Mouse (Mus musculus) common myeloid progenitor, adult 5-6 weeks (primary cell): ENCODE measurements around the gene Stoml2. TPM values are rescaled to one million over a fixed set of nuclear protein-coding genes. Genes with fewer than 3 reads are reported as not detected.
"Not testable (repeated sequence)": the region's sequence is repeated elsewhere in the genome, so short reads cannot be mapped to it uniquely, and the experiment has no call there.

Experiments
- ATAC-seq: replicated peaks from 2 replicates; pipeline ENCODE4 v1.8.0; 2016; ENCODE audit warnings: low read depth, mild to moderate bottlenecking, moderate TSS enrichment, inconsistent platforms; ENCODE audit not compliant: poor library complexity, severe bottlenecking
- total RNA-seq: library from RNA; stranded (forward); fragments of 200-1000, 187-1606 nt; gene quantifications from 2 replicates; pipeline ENCODE4 v1.2.3, GENCODE M21; 2017

The Stoml2 gene
- total RNA-seq, 1 experiment from 2014 or later = 136 TPM

GRCm38 (mm10) chr4:43010161-43011038 is 21.1 kb downstream of the Stoml2 start, which contains the start of gene Fancg:
Gene Fancg (minus strand): TSS chr4:43010506.
- ATAC-seq = peak; percentile 88

DNA sequence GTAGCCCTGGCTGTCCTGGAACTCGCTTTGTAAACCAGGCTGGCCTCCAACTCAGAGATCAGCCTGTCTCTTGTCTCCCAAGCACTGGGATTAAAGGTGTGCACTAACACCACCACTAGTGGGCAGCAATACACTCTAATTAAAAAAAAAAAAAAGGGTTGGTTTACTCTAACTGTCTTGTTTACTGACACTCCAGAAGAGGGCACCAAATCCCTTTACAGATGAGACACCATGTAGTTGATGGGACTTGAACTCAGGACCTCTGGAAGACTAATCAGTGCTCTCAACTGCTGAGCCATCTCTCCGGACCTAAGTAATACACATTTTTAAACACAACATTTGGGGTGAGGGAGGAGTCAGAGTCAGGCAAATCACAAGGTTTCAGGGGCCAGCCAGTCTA is 25.7 kb downstream of the Stoml2 start:
- ATAC-seq = peak; percentile 70

GRCm38 (mm10) chr4:43004951-43005350 is 26.6 kb downstream of the Stoml2 start:
- no peak for ATAC-seq

DNA sequence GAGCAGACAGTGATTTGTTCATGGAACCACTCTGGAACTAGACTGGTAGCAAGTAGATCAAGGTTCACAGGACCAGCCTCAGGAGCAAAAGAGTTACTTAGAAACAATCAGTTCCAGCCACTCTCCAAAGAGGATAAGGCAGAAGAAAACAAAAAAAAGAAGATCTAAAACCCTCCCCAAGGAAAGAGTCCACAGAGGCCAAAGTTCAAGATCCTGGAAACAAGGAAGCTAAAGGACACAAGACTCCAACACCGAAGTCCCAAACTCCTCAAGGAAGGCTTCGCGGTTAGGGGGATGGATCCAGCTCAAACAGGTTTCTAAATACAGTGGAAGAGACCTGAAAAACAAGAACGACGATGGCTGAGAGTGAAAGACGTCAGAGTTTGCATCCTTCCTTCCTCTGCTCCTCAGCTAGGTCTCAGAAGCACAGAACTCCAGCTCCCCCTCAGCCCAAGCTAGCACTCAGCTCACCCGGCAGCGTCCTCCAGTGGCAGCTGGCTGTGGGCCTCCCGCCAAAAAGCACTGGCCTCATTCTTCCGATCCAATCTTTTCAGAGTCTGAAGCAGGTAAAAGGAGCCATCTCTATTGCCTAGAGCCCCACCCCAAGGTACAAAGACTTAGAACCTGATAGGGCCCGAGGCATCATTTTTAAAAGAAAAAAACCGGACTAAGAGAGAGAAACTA is 28.6 kb downstream of the Stoml2 start:
- no peak for ATAC-seq

DNA sequence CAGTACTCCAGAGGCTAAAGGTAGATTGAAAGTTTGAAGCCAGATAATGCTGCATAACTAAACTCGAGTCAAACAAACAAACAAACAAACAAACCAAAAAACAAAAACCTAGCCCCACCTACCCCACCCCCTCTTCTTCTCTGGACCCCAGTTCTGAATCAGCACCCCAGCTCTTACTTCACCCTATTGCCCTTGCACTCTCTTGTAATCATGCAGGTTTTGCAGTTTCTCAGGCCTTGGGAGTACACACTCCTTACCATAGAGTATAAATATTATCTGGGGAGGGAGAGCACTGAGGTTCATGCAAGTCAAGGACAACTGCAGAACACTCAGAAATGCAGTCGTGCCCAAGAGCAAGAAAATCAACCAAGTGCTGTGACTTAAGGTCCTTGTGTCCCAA is 30.2 kb downstream of the Stoml2 start:
- ATAC-seq = no peak

GRCm38 (mm10) chr4:43000141-43000986 is 31.1 kb downstream of the Stoml2 start, which contains the start of gene Vcp:
Gene Vcp (minus strand): TSS chr4:43000507.
- peak; percentile 95 for ATAC-seq

- ATAC-seq = peak; percentile 47
These were observed 31.9 kb downstream of the Stoml2 start for GRCm38 (mm10) chr4:42999451-43000140.

GRCm38 (mm10) chr4:42998022-42998421 is 33.5 kb downstream of the Stoml2 start:
- no peak for ATAC-seq

DNA sequence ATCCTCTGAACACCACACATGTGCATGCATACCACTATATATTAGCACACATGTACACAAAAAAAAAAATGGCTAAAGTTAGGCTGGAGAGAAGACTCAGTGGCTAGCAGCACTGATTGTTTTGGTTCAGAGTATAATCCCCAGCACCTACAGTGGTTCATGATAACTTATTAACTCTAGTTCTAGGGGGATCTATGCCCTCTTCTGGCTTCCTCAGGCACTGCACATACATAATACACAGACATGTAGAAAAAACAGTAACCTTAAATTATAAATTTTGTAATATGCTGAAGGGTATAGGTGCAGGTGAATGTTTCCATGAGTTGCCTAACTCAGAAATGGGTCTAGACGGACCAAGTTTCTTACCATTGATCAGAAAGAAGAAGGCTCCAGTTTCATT is 43.2 kb downstream of the Stoml2 start:
- ATAC-seq = peak; percentile 47; the same call in 1 of the 2 replicates

DNA sequence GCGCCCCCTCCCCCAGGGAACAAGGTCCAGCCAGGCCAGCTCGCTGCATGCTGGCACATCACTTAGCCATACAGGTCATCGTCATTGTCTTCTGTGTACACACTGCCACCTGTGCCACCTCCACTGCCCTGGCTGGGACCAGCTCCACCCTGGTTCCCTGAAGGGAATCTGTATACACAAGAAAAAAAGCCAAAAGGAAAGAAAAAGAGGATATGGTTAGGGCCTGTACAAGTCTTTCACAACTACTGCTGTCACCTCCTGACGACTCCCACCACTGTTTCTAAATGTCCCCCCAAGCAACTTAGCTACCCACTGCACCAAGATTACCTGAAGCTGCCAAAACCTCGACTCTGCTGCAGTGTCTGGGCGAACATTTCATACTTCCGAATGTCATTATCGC is 51.0 kb downstream of the Stoml2 start:
- not testable (repeated sequence) for ATAC-seq

DNA sequence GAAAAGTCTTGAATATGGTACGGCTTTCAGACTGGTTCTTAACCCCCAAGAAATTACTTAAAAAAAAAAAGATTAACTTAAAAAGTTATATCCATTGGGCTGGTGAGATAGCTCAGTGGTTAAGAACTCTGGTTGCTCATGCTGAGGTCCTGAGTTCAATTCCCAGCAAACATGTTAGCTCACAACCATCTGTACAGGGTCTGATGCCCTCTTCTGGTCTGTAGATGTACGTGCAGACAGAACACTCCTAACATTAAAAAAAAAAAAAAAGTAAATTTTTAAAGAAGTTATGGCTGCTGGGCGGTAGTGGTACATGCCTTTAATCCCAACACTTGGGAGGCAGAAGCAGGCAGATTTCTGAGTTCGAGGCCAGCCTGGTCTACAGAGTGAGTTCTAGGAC is 53.4 kb downstream of the Stoml2 start:
- ATAC-seq = peak; percentile 50; the same call in 1 of the 2 replicates

Other genes starting within 250 kb of the Stoml2 start
- not detected in 2 replicates for gene Fam205a1, start 177.8 kb downstream of the Stoml2 start, total RNA-seq
- gene Gm12394, start 174.9 kb downstream of the Stoml2 start, total RNA-seq = not detected in 2 replicates
- gene Fam205c, start 157.5 kb downstream of the Stoml2 start, total RNA-seq = not detected in 2 replicates
- gene Phf24, start 115.0 kb downstream of the Stoml2 start, total RNA-seq = 0.05 and 0.27 TPM in 2 replicates
- 1.2 and 1.4 TPM in 2 replicates for gene Dnajb5, start 81.9 kb downstream of the Stoml2 start, total RNA-seq
- gene 1700022I11Rik, start 62.1 kb downstream of the Stoml2 start, total RNA-seq = 0.41 TPM in 1 of 2 replicates, not detected in the other
- gene Vcp, start 31.2 kb downstream of the Stoml2 start, total RNA-seq = 261 and 292 TPM in 2 replicates
- 15.4 and 20.2 TPM in 2 replicates for gene Fancg, start 21.2 kb downstream of the Stoml2 start, total RNA-seq
- gene Pigo, start 5.9 kb downstream of the Stoml2 start, total RNA-seq = 7.9 and 12.2 TPM in 2 replicates
- gene Fam214b, start 14.5 kb upstream of the Stoml2 start, total RNA-seq = 0.29 and 1.3 TPM in 2 replicates
- 0.82 and 0.87 TPM in 2 replicates for gene Unc13b, start 27.2 kb upstream of the Stoml2 start, total RNA-seq
- gene Atp8b5, start 235.4 kb upstream of the Stoml2 start, total RNA-seq = 0.82 and 1.2 TPM in 2 replicates